Mouse (Mus musculus) neural tube, embryonic 11.5 days (tissue): ENCODE data around the gene Gm6993. TPM values are rescaled to one million over a fixed set of nuclear protein-coding genes. Genes with fewer than 3 reads are reported as not detected.

Experiments used
- ATAC-seq: fragments of 200-750 bp; cut with Nextera tagmentation; 2 replicates; pipeline ENCODE4 v1.8.0; 2017; ENCODE audit warnings: moderate number of reproducible peaks, mild to moderate bottlenecking, moderate TSS enrichment, moderate library complexity; ENCODE audit not compliant: insufficient read depth, low FRiP score, low TSS enrichment
- DNase-seq: peaks from one replicate; pipeline ENCODE4 v3.0.0-alpha.2; 2015; ENCODE audit warnings: low spot score
- H3K27ac ChIP-seq: fragments of 300-500 bp; sonication (generic); 2 replicates; pipeline ENCODE4 v1.5.1; 2014; ENCODE audit warnings: low read depth, mild to moderate bottlenecking, low read length
- H3K27me3 ChIP-seq: fragments of 300-500 bp; sonication (generic); 2 replicates; pipeline ENCODE4 v1.6.1; 2014; ENCODE audit warnings: mild to moderate bottlenecking, low read length, mixed read lengths; ENCODE audit not compliant: control insufficient read depth, insufficient read depth
- H3K36me3 ChIP-seq: fragments of 300-500 bp; sonication (generic); 2 replicates; pipeline ENCODE4 v1.6.1; 2014; ENCODE audit warnings: mild to moderate bottlenecking, low read length, moderate library complexity, mixed read lengths; ENCODE audit not compliant: control insufficient read depth, insufficient read depth
- H3K4me1 ChIP-seq: fragments of 300-500 bp; sonication (generic); 2 replicates; pipeline ENCODE4 v1.6.1; 2014; ENCODE audit warnings: low read length, mixed read lengths; ENCODE audit not compliant: control insufficient read depth, insufficient read depth
- H3K4me2 ChIP-seq: fragments of 300-500 bp; sonication (generic); 2 replicates; pipeline ENCODE4 v1.6.1; 2014; ENCODE audit warnings: low read depth, mild to moderate bottlenecking, moderate library complexity
- H3K4me3 ChIP-seq: fragments of 300-500 bp; sonication (generic); 2 replicates; pipeline ENCODE4 v1.5.1; 2014; ENCODE audit warnings: low read depth, low read length
- H3K9ac ChIP-seq: fragments of 300-500 bp; sonication (generic); 2 replicates; pipeline ENCODE4 v1.6.1; 2014; ENCODE audit warnings: mild to moderate bottlenecking, low read length
- H3K9me3 ChIP-seq: fragments of 300-500 bp; sonication (generic); 2 replicates; pipeline ENCODE4 v1.6.1; 2016; ENCODE audit warnings: low read length; ENCODE audit not compliant: control insufficient read depth
- WGBS: fragments of 180-500 bp; shearing (Covaris S2); extraction: QIAGEN DNeasy Blood & Tissue Kit; methylation state at CpG from one replicate; pipeline ENCODE4 v1.1.7; 2014; 5-methylcytosine and 5-hydroxymethylcytosine counted together
- polyA plus RNA-seq: library from polyadenylated mRNA; unstranded; fragments of >200 nt; fragmentation: Nextera tagmentation; extraction: Ambion mirVana; gene quantifications from 2 replicates; pipeline ENCODE4 v1.2.1, GENCODE M21; 2014

Gm6993 gene
- polyA plus RNA-seq, 1 experiment from 2014 or later = not detected

- Histone ChIP-seq H3K27ac (no peak overlapping the region), H3K4me2 (no peak overlapping the region), H3K9ac (no peak overlapping the region), H3K27me3 (no peaks in the 10 kb centered on the region), H3K9me3 (no peaks in the 10 kb centered on the region), H3K4me3 (no peak overlapping the region), H3K36me3 (no peaks in the 10 kb centered on the region; the same call in none of the 2 replicates), H3K4me1 (no peaks in the 10 kb centered on the region)
- 87% methylated on average over 4 of the region's 4 CpGs for WGBS
- DNase-seq (no peak), ATAC-seq (no peak)
Measured at GRCm38 (mm10) chr12:31283131-31283530, 42.6 kb downstream of the Gm6993 start.

DNA sequence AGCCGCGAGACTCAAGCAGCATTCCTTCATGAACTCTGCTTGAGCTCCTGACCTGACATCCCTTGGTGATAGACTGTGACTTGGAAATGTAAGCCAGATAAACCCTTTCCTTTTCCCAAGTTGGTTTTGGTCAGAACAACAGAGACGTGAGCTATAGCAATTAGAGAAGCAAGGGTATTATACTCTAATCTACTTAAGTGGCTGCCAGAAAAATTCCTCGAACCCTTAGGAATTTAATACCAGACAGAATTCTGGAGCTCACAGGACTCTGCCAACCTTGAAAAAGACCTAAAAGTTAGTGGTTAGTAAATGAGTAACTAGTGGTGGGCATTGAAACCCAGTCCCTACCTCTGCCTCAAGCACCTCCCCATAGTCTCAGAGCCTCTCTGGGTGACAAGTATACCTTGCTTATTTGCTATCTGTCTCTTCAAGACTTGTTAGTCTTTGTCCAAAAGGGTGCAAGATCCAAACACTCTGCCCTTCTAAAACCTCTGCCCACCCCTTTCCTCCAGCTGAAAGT is 43.1 kb downstream of the Gm6993 start:
- H3K4me2 ChIP-seq = no peak overlapping the region
- no peak for ATAC-seq
- no peak overlapping the region for H3K4me3 ChIP-seq
- H3K27me3 ChIP-seq = no peaks in the 10 kb centered on the region
- no peaks in the 10 kb centered on the region; the same call in none of the 2 replicates for H3K36me3 ChIP-seq
- H3K27ac ChIP-seq = no peak overlapping the region
- DNase-seq = no peak
- H3K9me3 ChIP-seq = no peaks in the 10 kb centered on the region
- no peaks in the 10 kb centered on the region for H3K4me1 ChIP-seq
- H3K9ac ChIP-seq = no peak overlapping the region
- 89% methylated on average over 4 of the region's 4 CpGs for WGBS

GRCm38 (mm10) chr12:31289046-31289445 is 48.5 kb downstream of the Gm6993 start:
- H3K9ac ChIP-seq = no peak overlapping the region
- H3K27me3 ChIP-seq = no peaks in the 10 kb centered on the region
- no peaks in the 10 kb centered on the region for H3K9me3 ChIP-seq
- H3K4me2 ChIP-seq = no peak overlapping the region
- ATAC-seq = no peak
- H3K36me3 ChIP-seq = no peaks in the 10 kb centered on the region; the same call in none of the 2 replicates
- WGBS = 93% methylated on average over 10 of the region's 10 CpGs
- no peak overlapping the region for H3K4me3 ChIP-seq
- no peak overlapping the region for H3K27ac ChIP-seq
- no peak for DNase-seq
- no peaks in the 10 kb centered on the region for H3K4me1 ChIP-seq

Other genes with a start within 250 kb of the Gm6993 start
- 0.15 TPM in 1 of 2 replicates, not detected in the other for gene Fam110c, start 166.9 kb upstream of the Gm6993 start, polyA plus RNA-seq
- gene Lamb1, start 24.5 kb downstream of the Gm6993 start, polyA plus RNA-seq = 30.3 and 32.4 TPM in 2 replicates
- gene Dld, start 110.7 kb downstream of the Gm6993 start, polyA plus RNA-seq = 141 and 156 TPM in 2 replicates
- not detected in 2 replicates for gene Slc26a3, start 150.1 kb downstream of the Gm6993 start, polyA plus RNA-seq